Mouse (Mus musculus): Measurements from ENCODE around the gene Acy3.

GRCm38 (mm10) chr19:4033298-4033697 lies 46.9 kb downstream of the Acy3 start:
- no peak for TF ChIP-seq POLR2A (IDR thresholded peaks at IDR 0.05; ENCODE audit: insufficient read length, low read depth)
- TF ChIP-seq CEBPB (IDR thresholded peaks at IDR 0.05; ENCODE audit: insufficient read depth, poor library complexity, severe bottlenecking): no peak
- TF ChIP-seq SRF (IDR thresholded peaks at IDR 0.05; ENCODE audit: control insufficient read depth, insufficient read length, low read depth): no peak

Measured in myocyte (in vitro differentiated cells).